In the genomic region with DNA sequence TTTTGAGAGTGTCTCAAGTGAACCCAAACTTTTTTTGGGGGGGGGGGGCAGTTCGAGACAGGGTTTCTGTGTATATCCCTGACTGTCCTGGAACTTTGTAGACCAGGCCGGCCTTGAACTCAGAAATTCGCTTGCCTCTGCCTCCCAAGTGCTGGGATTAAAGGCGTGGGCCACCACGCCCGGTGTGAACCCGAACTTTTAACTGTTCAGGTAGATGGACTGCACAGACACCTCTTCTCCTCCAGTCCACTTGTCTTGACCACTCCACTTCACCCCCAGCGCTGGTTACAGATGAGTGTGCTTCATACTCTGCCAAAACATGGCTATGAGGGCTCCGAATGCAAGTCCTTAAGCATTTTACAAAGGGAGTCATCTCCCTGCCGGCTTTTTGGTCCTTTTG, we compare ENCODE assay signal across 8 mouse cellular contexts. TPM values are rescaled to one million over a fixed set of nuclear protein-coding genes. Genes with fewer than 3 reads are reported as not detected.
DNase-seq lines count a peak whose midpoint lies in the region; ATAC-seq and TF ChIP-seq lines count a peak whose summit lies in the region.
"Had no signal": no experiment of that assay in that cellular context is flagged by ENCODE, and none has a peak within 500 bp of the region (broad histone marks: within the 10 kb centered on the region; RNA-seq: fewer than 3 reads in every experiment).

No protein-coding gene starts in this region.

- peak overlapping the region; percentile 94 for H3K4me3 ChIP-seq in lung, embryonic 14.5 days (ENCODE audit: low read depth, low read length)
- H3K4me3 ChIP-seq in forebrain, embryonic 11.5 days (ENCODE audit: low read depth, low read length), result peak overlapping the region; percentile 93
- H3K4me3 ChIP-seq in limb, embryonic 12.5 days (replicated peaks), result peak overlapping the region; percentile 86
- peak overlapping the region; percentile 25; the same call in 1 of the 2 replicates for H3K4me3 ChIP-seq in small intestine, adult 2 months (ENCODE audit: low read depth, low read length)

- peaks cover 8% of the 10 kb centered on the region; the same call in 1 of the 2 replicates for H3K4me1 ChIP-seq in lung, embryonic 14.5 days (ENCODE audit: insufficient read depth)
- peaks cover 2% of the 10 kb centered on the region for H3K4me1 ChIP-seq in forebrain, embryonic 11.5 days (replicated peaks; ENCODE audit: control insufficient read depth, insufficient read depth, low read length)
- peaks cover 19% of the 10 kb centered on the region for H3K4me1 ChIP-seq in limb, embryonic 12.5 days (replicated peaks)
- H3K4me1 ChIP-seq in small intestine, adult 2 months (ENCODE audit: control insufficient read depth, insufficient read depth, insufficient read length, low read length), result peaks cover 6% of the 10 kb centered on the region; the same call in 1 of the 2 replicates

- no peak for DNase-seq in lung, embryonic 14.5 days
- DNase-seq in lung, postnatal 36 days, result no peak
- DNase-seq in forebrain, embryonic 11.5 days (ENCODE audit: low spot score), result no peak
- no peak for DNase-seq in frontal cortex, postnatal 10 days (ENCODE audit: low spot score in 2 of 2)
- DNase-seq in left cerebral cortex, postnatal 10 days (ENCODE audit: extremely low spot score in 1 of 2, low spot score in 2 of 2), result no peak

- 87% methylated on average over 10 of the region's 10 CpGs for WGBS in lung, embryonic 14.5 days
- WGBS in forebrain, embryonic 11.5 days, result 94% methylated on average over 10 of the region's 10 CpGs
- 94% methylated on average over 10 of the region's 10 CpGs for WGBS in limb, embryonic 12.5 days
- 77% methylated on average over 10 of the region's 10 CpGs for WGBS in small intestine, adult 2 months

- no peak for ATAC-seq in lung, embryonic 14.5 days (ENCODE audit: insufficient read depth)
- ATAC-seq in forebrain, embryonic 11.5 days (replicated peaks; ENCODE audit: low FRiP score), result no peak
- ATAC-seq in limb, embryonic 12.5 days (ENCODE audit: insufficient number of reproducible peaks, insufficient read depth, low FRiP score, low TSS enrichment, low read depth), result no peak
- ATAC-seq: activated CD4-positive, CD25-positive, alpha-beta regulatory T cell, adult 4 months had no signal

- TF ChIP-seq POLR2A in small intestine, adult 2 months (IDR thresholded peaks at IDR 0.05; ENCODE audit: low read depth, low read length), result no peak

- intact Hi-C loops in left cerebral cortex, postnatal 10 days (cut with DNase I), result no loop called here

- no peaks in the 10 kb centered on the region for H3K9me3 ChIP-seq in lung, embryonic 14.5 days (ENCODE audit: low read depth, low read length)
- no peaks in the 10 kb centered on the region for H3K9me3 ChIP-seq in forebrain, embryonic 11.5 days (ENCODE audit: control insufficient read depth, low read length)
- H3K9me3 ChIP-seq in limb, embryonic 12.5 days, result no peaks in the 10 kb centered on the region

- H3K36me3 ChIP-seq in lung, embryonic 14.5 days (ENCODE audit: insufficient read depth), result peaks cover 32% of the 10 kb centered on the region
- peaks cover 5% of the 10 kb centered on the region; the same call in 1 of the 2 replicates for H3K36me3 ChIP-seq in forebrain, embryonic 11.5 days (ENCODE audit: control insufficient read depth, insufficient read depth, low read length)
- H3K36me3 ChIP-seq in limb, embryonic 12.5 days, result peaks cover 37% of the 10 kb centered on the region
- H3K36me3 ChIP-seq in small intestine, adult 2 months (ENCODE audit: control insufficient read depth, insufficient read depth, low read length), result peaks cover 10% of the 10 kb centered on the region

- H3K27me3 ChIP-seq in lung, embryonic 14.5 days (ENCODE audit: insufficient read depth, low read length), result no peaks in the 10 kb centered on the region
- no peaks in the 10 kb centered on the region for H3K27me3 ChIP-seq in forebrain, embryonic 11.5 days (ENCODE audit: control insufficient read depth, insufficient read depth, low read length)
- H3K27me3 ChIP-seq in limb, embryonic 12.5 days, result no peaks in the 10 kb centered on the region
- no peaks in the 10 kb centered on the region for H3K27me3 ChIP-seq in small intestine, adult 2 months (ENCODE audit: control insufficient read depth, insufficient read depth, low read length)

- peak overlapping the region; percentile 98 for H3K9ac ChIP-seq in lung, embryonic 14.5 days
- no peak overlapping the region for H3K9ac ChIP-seq in forebrain, embryonic 11.5 days (ENCODE audit: low read length)
- no peak overlapping the region for H3K9ac ChIP-seq in limb, embryonic 12.5 days (replicated peaks)

- H3K27ac ChIP-seq in lung, embryonic 14.5 days (ENCODE audit: low read depth), result no peak overlapping the region
- no peak overlapping the region for H3K27ac ChIP-seq in forebrain, embryonic 11.5 days (ENCODE audit: low read depth, low read length)
- H3K27ac ChIP-seq in limb, embryonic 12.5 days, result no peak overlapping the region
- no peak overlapping the region for H3K27ac ChIP-seq in small intestine, adult 2 months (ENCODE audit: insufficient read depth, low read depth, low read length)

- H3K4me2 ChIP-seq in lung, embryonic 14.5 days, result peak overlapping the region; percentile 91
- H3K4me2 ChIP-seq in forebrain, embryonic 11.5 days (ENCODE audit: low read depth, low read length, severe bottlenecking), result peak overlapping the region; percentile 87
- peak overlapping the region; percentile 79 for H3K4me2 ChIP-seq in limb, embryonic 12.5 days

- no peak for TF ChIP-seq CTCF in lung, embryonic 14.5 days (IDR thresholded peaks at IDR 0.05; ENCODE audit: low read depth)
- TF ChIP-seq CTCF in small intestine, adult 2 months (IDR thresholded peaks at IDR 0.05; ENCODE audit: extremely low read depth, insufficient read length, insufficient replicate concordance, low read depth, low read length), result no peak

RNA-seq across cellular contexts. Expression of a gene that starts 2.0 kb away (rescaled TPM):
- polyA plus RNA-seq in lung, embryonic 14.5 days (2014; fragmentation: Nextera tagmentation; extraction: Ambion mirVana), result 96.9 and 106 TPM in 2 replicates
- 137 and 146 TPM in 2 replicates for polyA plus RNA-seq in forebrain, embryonic 11.5 days (2014; fragmentation: Nextera tagmentation; extraction: Ambion mirVana)
- polyA plus RNA-seq in limb, embryonic 12.5 days (2016; fragmentation: Nextera tagmentation; extraction: Ambion mirVana), result 147 TPM in 2 replicates
- polyA plus RNA-seq in small intestine, adult 2 months (2012; rRNA removed), result 12.0 and 19.9 TPM in 2 replicates
- total RNA-seq in left cerebral cortex, postnatal 10 days (2021), result 10 to 100 TPM; 77.1 to 80.6 TPM

RNA-seq across cellular contexts. Expression of a gene that starts 35.4 kb away (rescaled TPM):
- polyA plus RNA-seq in lung, embryonic 14.5 days (2014; fragmentation: Nextera tagmentation; extraction: Ambion mirVana), result 0.96 and 1.2 TPM in 2 replicates
- 0.89 and 0.96 TPM in 2 replicates for polyA plus RNA-seq in forebrain, embryonic 11.5 days (2014; fragmentation: Nextera tagmentation; extraction: Ambion mirVana)
- 0.59 and 1.1 TPM in 2 replicates for polyA plus RNA-seq in limb, embryonic 12.5 days (2016; fragmentation: Nextera tagmentation; extraction: Ambion mirVana)
- 0.08 and 0.22 TPM in 2 replicates for polyA plus RNA-seq in small intestine, adult 2 months (2012; rRNA removed)
- total RNA-seq in left cerebral cortex, postnatal 10 days (2021), result under 1 TPM; 0.28 to 0.32 TPM
- polyA plus RNA-seq: activated CD4-positive, CD25-positive, alpha-beta regulatory T cell, adult 4 months had no signal

Comparison
In these comparisons a context has a peak if more than half of its experiments do, and no peak if none do; other contexts are left out.
1. H3K4me3 ChIP-seq: peak in every context shown above with its lines; median percentile 94 in lung, embryonic 14.5 days; 93 in forebrain, embryonic 11.5 days; 86 in limb, embryonic 12.5 days; 25 in small intestine, adult 2 months.